Mouse (Mus musculus) C2C12 (cell line): Measurements from ENCODE around the gene Mertk. TPM values are rescaled to one million over a fixed set of nuclear protein-coding genes. Genes with fewer than 3 reads are reported as not detected.

ENCODE experiments used
- H3K27me3 ChIP-seq: one replicate; pipeline ENCODE4 v1.6.1; 2011; ENCODE audit not compliant: control insufficient read depth, insufficient read depth, insufficient read length
- H3K36me3 ChIP-seq: one replicate; pipeline ENCODE4 v1.6.1; 2011; ENCODE audit not compliant: control insufficient read depth, insufficient read depth
- H3K4me3 ChIP-seq: one replicate; pipeline ENCODE4 v1.5.1; 2011; ENCODE audit warnings: mild to moderate bottlenecking, control low read depth; ENCODE audit not compliant: poor library complexity, insufficient read depth, severe bottlenecking
- H3K79me2 ChIP-seq: one replicate; pipeline ENCODE4 v1.6.1; 2011; ENCODE audit not compliant: control insufficient read depth, insufficient read depth
- H3K79me3 ChIP-seq: one replicate; pipeline ENCODE4 v1.6.1; 2011; ENCODE audit warnings: low read depth, control low read depth
- H3ac ChIP-seq: one replicate; pipeline ENCODE3; 2011; ENCODE audit warnings: low read depth; ENCODE audit not compliant: control insufficient read depth, insufficient read length
- CEBPB ChIP-seq: IDR thresholded peaks from one replicate; pipeline ENCODE4 v1.6.1; 2011; ENCODE audit warnings: low read depth, mild to moderate bottlenecking, control low read depth, moderate library complexity
- CTCF ChIP-seq: IDR thresholded peaks from one replicate; pipeline ENCODE4 v1.5.1; 2011; ENCODE audit not compliant: control insufficient read depth, insufficient read depth, insufficient read length
- FOSL1 ChIP-seq: IDR thresholded peaks from one replicate; pipeline ENCODE4 v1.8.0; 2011; ENCODE audit warnings: mild to moderate bottlenecking, low read length; ENCODE audit not compliant: poor library complexity, insufficient read depth, severe bottlenecking
- MAX ChIP-seq: IDR thresholded peaks from one replicate; pipeline ENCODE4 v1.6.1; 2011; ENCODE audit warnings: mild to moderate bottlenecking, control low read depth
- MYOD1 ChIP-seq: IDR thresholded peaks from one replicate; pipeline ENCODE4 v1.6.1; 2011; ENCODE audit warnings: low read depth; ENCODE audit not compliant: control insufficient read depth, insufficient read length
- MYOG ChIP-seq: IDR thresholded peaks from one replicate; pipeline ENCODE4 v1.6.1; 2011; ENCODE audit not compliant: control insufficient read depth, insufficient read length; ENCODE audit errors: extremely low read depth
- USF1 ChIP-seq: IDR thresholded peaks from one replicate; pipeline ENCODE4 v1.6.1; 2011; ENCODE audit warnings: low read depth, mild to moderate bottlenecking, control low read depth, moderate library complexity
- polyA plus RNA-seq: library from polyadenylated mRNA; unstranded; fragments of >200 nt; fragmentation: generic; extraction: Trizol; gene quantifications from one replicate; pipeline ENCODE4 v1.2.1, GENCODE M21; 2012; ENCODE audit warnings: missing spikeins

Mertk gene
- polyA plus RNA-seq, 1 experiment: 4.0 TPM

- Histone ChIP-seq H3K4me3 (no peak overlapping the region), H3ac (no peak overlapping the region), H3K27me3 (no peaks in the 10 kb centered on the region), H3K79me2 (no peaks in the 10 kb centered on the region), H3K79me3 (no peaks in the 10 kb centered on the region), H3K36me3 (peaks cover 52% of the 10 kb centered on the region)
- TF ChIP-seq CEBPB (no peak), MAX (no peak)
Measured at GRCm38 (mm10) chr2:128833435-128833834, 134.7 kb downstream of the Mertk start.

DNA sequence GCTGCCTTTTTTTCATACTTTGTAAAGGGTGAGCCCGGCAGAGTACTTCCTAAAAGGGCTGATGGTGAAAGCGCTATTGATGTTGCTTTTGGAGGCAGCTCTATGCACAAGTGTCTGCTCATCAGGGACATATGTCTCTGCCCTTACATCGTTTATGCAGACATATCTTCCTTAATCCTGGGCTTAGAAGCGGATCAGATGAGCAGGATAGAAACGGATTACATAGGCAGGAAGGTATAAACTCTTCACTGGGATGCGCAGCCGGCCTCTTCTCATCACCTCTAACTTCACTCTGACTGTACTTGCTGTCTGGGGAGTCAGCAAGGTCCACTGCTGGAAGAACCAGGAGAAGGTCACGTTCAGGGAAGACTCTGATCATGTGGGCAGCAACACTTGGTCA lies 138.8 kb downstream of the Mertk start:
- no peaks in the 10 kb centered on the region for H3K79me3 ChIP-seq
- no peak overlapping the region for H3K4me3 ChIP-seq
- no peak overlapping the region for H3ac ChIP-seq
- peaks cover 48% of the 10 kb centered on the region for H3K36me3 ChIP-seq
- no peaks in the 10 kb centered on the region for H3K79me2 ChIP-seq
- H3K27me3 ChIP-seq: no peaks in the 10 kb centered on the region
- no peak for TF ChIP-seq USF1
- TF ChIP-seq MYOG: no peak
- TF ChIP-seq MYOD1: no peak
- no peak for TF ChIP-seq CTCF

DNA sequence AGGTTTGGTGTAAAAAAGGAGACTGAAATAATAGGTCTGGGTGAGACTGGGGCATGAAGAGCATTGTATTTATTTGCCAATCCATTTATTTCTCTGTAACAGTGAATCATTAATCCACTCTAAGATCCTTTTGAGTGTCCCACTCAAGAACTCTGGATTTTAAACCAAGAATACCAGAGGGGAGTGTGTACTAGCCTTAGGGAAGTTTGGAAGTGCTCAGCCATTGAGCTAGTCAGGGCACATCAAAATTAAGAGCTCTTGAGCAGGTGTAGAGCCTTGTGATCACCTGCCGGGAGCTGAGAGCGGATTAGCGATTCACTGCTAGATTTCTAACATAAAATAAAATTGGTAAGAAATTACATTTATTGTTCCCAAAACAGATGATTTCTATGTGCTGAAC lies 139.9 kb downstream of the Mertk start:
- Histone ChIP-seq H3K27me3 (no peaks in the 10 kb centered on the region), H3K36me3 (peaks cover 53% of the 10 kb centered on the region), H3ac (no peak overlapping the region), H3K79me2 (no peaks in the 10 kb centered on the region), H3K4me3 (no peak overlapping the region), H3K79me3 (no peaks in the 10 kb centered on the region)
- TF ChIP-seq MYOD1 (no peak), CEBPB (no peak), USF1 (no peak), CTCF (no peak), FOSL1 (no peak), MAX (no peak), MYOG (no peak)

DNA sequence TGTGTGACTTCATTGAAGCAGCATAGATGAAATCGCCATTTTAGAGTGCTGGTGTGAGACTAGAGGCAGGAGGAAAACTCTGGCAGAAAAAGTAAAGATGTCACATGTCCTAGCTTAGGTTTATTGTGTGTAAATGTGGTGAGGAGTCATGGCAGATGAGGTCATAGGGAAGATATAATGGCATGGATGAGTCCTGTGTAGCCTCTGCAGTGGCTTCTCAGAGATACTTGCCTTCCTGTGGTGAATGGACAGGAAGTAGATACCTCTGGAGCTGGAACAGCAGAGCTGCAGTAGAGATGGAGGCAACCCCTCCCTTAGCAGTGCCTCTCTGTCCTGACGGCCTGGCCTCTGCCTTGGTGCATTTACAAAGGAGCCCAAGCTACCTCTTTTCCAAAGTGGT lies 140.7 kb downstream of the Mertk start:
- no peaks in the 10 kb centered on the region for H3K79me3 ChIP-seq
- H3ac ChIP-seq: no peak overlapping the region
- TF ChIP-seq MAX (no peak), FOSL1 (no peak), MYOG (no peak), CTCF (no peak), USF1 (no peak), CEBPB (no peak), MYOD1 (no peak)
- no peaks in the 10 kb centered on the region for H3K79me2 ChIP-seq
- H3K27me3 ChIP-seq: no peaks in the 10 kb centered on the region
- peaks cover 54% of the 10 kb centered on the region for H3K36me3 ChIP-seq
- no peak overlapping the region for H3K4me3 ChIP-seq

DNA sequence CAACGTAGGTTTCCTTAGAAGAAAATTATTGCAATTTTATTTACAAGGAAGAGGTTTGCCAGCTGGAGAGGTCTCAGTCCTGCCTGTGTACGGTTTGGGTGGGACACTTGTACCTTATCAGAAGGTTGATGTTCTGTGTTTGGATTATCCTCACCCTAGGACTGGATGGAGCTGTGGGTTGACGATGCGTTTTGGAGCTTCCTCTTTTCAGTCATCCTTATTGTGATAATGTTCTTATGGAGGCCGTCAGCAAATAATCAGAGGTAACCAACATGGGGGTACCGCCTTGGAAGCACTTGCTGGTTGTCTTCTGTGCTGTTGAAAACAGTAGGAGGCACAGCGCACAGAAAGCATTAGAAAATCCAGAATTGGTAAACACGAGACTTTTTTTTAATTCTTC lies 143.7 kb downstream of the Mertk start:
- H3K36me3 ChIP-seq: peaks cover 51% of the 10 kb centered on the region
- no peak for TF ChIP-seq CEBPB
- no peaks in the 10 kb centered on the region for H3K79me2 ChIP-seq
- H3ac ChIP-seq: no peak overlapping the region
- no peak overlapping the region for H3K4me3 ChIP-seq
- H3K79me3 ChIP-seq: no peaks in the 10 kb centered on the region
- H3K27me3 ChIP-seq: no peaks in the 10 kb centered on the region

- TF ChIP-seq USF1 (no peak), FOSL1 (no peak), MAX (no peak)
- peaks cover 55% of the 10 kb centered on the region for H3K36me3 ChIP-seq
- H3ac ChIP-seq: no peak overlapping the region
- H3K79me2 ChIP-seq: no peaks in the 10 kb centered on the region
- H3K27me3 ChIP-seq: no peaks in the 10 kb centered on the region
- H3K79me3 ChIP-seq: no peaks in the 10 kb centered on the region
- H3K4me3 ChIP-seq: no peak overlapping the region
Measured at GRCm38 (mm10) chr2:128850036-128850435, 151.3 kb downstream of the Mertk start.

Other genes with a start within 250 kb of the Mertk start
- not detected for gene Spdye4c, start 107.7 kb upstream of the Mertk start, polyA plus RNA-seq
- 45.3 TPM for gene Anapc1, start 11.6 kb upstream of the Mertk start, polyA plus RNA-seq
- gene Tmem87b, start 119.2 kb downstream of the Mertk start, polyA plus RNA-seq: 4.5 TPM
- 0.09 TPM for gene Fbln7, start 164.0 kb downstream of the Mertk start, polyA plus RNA-seq
- 2.6 TPM for gene Zc3h8, start 245.1 kb downstream of the Mertk start, polyA plus RNA-seq